Mouse (Mus musculus): Measurements from ENCODE around the gene Gm11983. TPM values are rescaled to one million over a fixed set of nuclear protein-coding genes. Genes with fewer than 3 reads are reported as not detected.

The Gm11983 gene
- total RNA-seq, 2 experiments from 2014 or later = not detected

Other genes starting within 250 kb of the Gm11983 start
- gene Nacad, start 231.6 kb downstream of the Gm11983 start, total RNA-seq (2021) = 1 to 10 TPM; 1.7 to 2.5 TPM
- gene Tbrg4, start 211.6 kb downstream of the Gm11983 start, total RNA-seq (2021) = 100 to 1,000 TPM; 105 to 108 TPM
- gene Wap, start 199.0 kb downstream of the Gm11983 start, total RNA-seq (2021) = not detected
- 1 to 10 TPM; 3.6 to 3.7 TPM for gene Ramp3, start 179.1 kb downstream of the Gm11983 start, total RNA-seq (2021)
- 1 to 10 TPM; 2.6 to 2.8 TPM for gene Adcy1, start 225.8 kb upstream of the Gm11983 start, total RNA-seq (2021)

All from heart, postnatal 4 days (tissue).